Mouse (Mus musculus) forebrain, embryonic 14.5 days (tissue): ENCODE results near the gene Tcf12. TPM values are rescaled to one million over a fixed set of nuclear protein-coding genes. Genes with fewer than 3 reads are reported as not detected.

ENCODE experiments used
- ATAC-seq: fragments of 200-750 bp; cut with Nextera tagmentation; 2 replicates; pipeline ENCODE4 v1.8.0; 2017; ENCODE audit warnings: mild to moderate bottlenecking, moderate library complexity
- DNase-seq: peaks from one replicate; pipeline ENCODE4 v3.0.0-alpha.2; 2015; ENCODE audit warnings: low spot score
- H3K27ac ChIP-seq: fragments of 300-500 bp; sonication (generic); 2 replicates; pipeline ENCODE4 v1.5.1; 2014; ENCODE audit warnings: low read depth, mild to moderate bottlenecking, control low read depth, low read length, moderate library complexity
- H3K27me3 ChIP-seq: fragments of 300-500 bp; sonication (generic); replicated peaks from 2 replicates; pipeline ENCODE4 v1.6.1; 2014; ENCODE audit warnings: low read length, control low read depth, mixed read lengths; ENCODE audit not compliant: control insufficient read depth, insufficient read depth
- H3K36me3 ChIP-seq: fragments of 300-500 bp; sonication (generic); 2 replicates; pipeline ENCODE4 v1.6.1; 2014; ENCODE audit warnings: low read length, control low read depth; ENCODE audit not compliant: control insufficient read depth, insufficient read depth
- H3K4me1 ChIP-seq: fragments of 300-500 bp; sonication (generic); 2 replicates; pipeline ENCODE4 v1.6.1; 2014; ENCODE audit warnings: antibody characterized with exemption, low read length, control low read depth; ENCODE audit not compliant: control insufficient read depth, insufficient read depth
- H3K4me2 ChIP-seq: fragments of 300-500 bp; sonication (generic); 2 replicates; pipeline ENCODE4 v1.6.1; 2014; ENCODE audit warnings: mild to moderate bottlenecking, control low read depth, low read length
- H3K4me3 ChIP-seq: fragments of 300-500 bp; sonication (generic); 2 replicates; pipeline ENCODE4 v1.5.1; 2014; ENCODE audit warnings: low read depth, low read length, control low read depth
- H3K9ac ChIP-seq: fragments of 300-500 bp; sonication (generic); 2 replicates; pipeline ENCODE4 v1.6.1; 2014; ENCODE audit warnings: mild to moderate bottlenecking, low read length, control low read depth, moderate library complexity
- H3K9me3 ChIP-seq: fragments of 300-500 bp; sonication (generic); replicated peaks from 2 replicates; pipeline ENCODE4 v1.6.1; 2016; ENCODE audit warnings: low read length, control low read depth, mixed read lengths; ENCODE audit not compliant: control insufficient read depth
- whole genome bisulfite sequencing: fragments of 180-500 bp; shearing (Covaris S2); extraction: QIAGEN DNeasy Blood & Tissue Kit; methylation state at CpG from one replicate; pipeline ENCODE4 v1.1.7; 2014; 5-methylcytosine and 5-hydroxymethylcytosine counted together
- polyA plus RNA-seq: library from polyadenylated mRNA; unstranded; fragments of >200 nt; fragmentation: Nextera tagmentation; extraction: Ambion mirVana; gene quantifications from 2 replicates; pipeline ENCODE4 v1.2.1, GENCODE M21; 2014

Tcf12 gene
- polyA plus RNA-seq, 1 experiment from 2014 or later: 68.1 TPM

GRCm38 (mm10) chr9:71953217-71953616, 158.5 kb downstream of the Tcf12 start:
- no peak overlapping the region for H3K27ac ChIP-seq
- DNase-seq (no peak), ATAC-seq (no peak)
- peaks cover 5% of the 10 kb centered on the region; the same call in 1 of the 2 replicates for H3K4me1 ChIP-seq
- H3K9me3 ChIP-seq: no peaks in the 10 kb centered on the region
- no peak overlapping the region for H3K4me2 ChIP-seq
- WGBS: 68% methylated on average over 2 of the region's 2 CpGs
- no peak overlapping the region for H3K4me3 ChIP-seq
- H3K36me3 ChIP-seq: no peaks in the 10 kb centered on the region
- H3K9ac ChIP-seq: no peak overlapping the region
- no peaks in the 10 kb centered on the region for H3K27me3 ChIP-seq

GRCm38 (mm10) chr9:71952621-71953076, 159.0 kb downstream of the Tcf12 start:
- no peak for ATAC-seq
- H3K27me3 ChIP-seq: no peaks in the 10 kb centered on the region
- no peak overlapping the region for H3K9ac ChIP-seq
- no peak for DNase-seq
- no peak overlapping the region for H3K4me2 ChIP-seq
- no peaks in the 10 kb centered on the region for H3K36me3 ChIP-seq
- H3K27ac ChIP-seq: no peak overlapping the region
- H3K4me1 ChIP-seq: peaks cover 5% of the 10 kb centered on the region; the same call in 1 of the 2 replicates
- no peak overlapping the region for H3K4me3 ChIP-seq
- H3K9me3 ChIP-seq: no peaks in the 10 kb centered on the region
- WGBS: 92% methylated on average over 1 of the region's 1 CpGs

GRCm38 (mm10) chr9:71951926-71952325, 159.7 kb downstream of the Tcf12 start:
- 82% methylated on average over 2 of the region's 2 CpGs for WGBS
- Histone ChIP-seq H3K36me3 (no peaks in the 10 kb centered on the region), H3K27me3 (no peaks in the 10 kb centered on the region), H3K4me3 (no peak overlapping the region), H3K4me1 (peaks cover 5% of the 10 kb centered on the region; the same call in 1 of the 2 replicates), H3K4me2 (no peak overlapping the region), H3K27ac (no peak overlapping the region), H3K9ac (no peak overlapping the region), H3K9me3 (no peaks in the 10 kb centered on the region)
- DNase-seq (no peak), ATAC-seq (no peak)

GRCm38 (mm10) chr9:71951341-71951740, 160.3 kb downstream of the Tcf12 start:
- Histone ChIP-seq H3K27me3 (no peaks in the 10 kb centered on the region), H3K27ac (no peak overlapping the region), H3K9me3 (no peaks in the 10 kb centered on the region), H3K4me1 (peaks cover 5% of the 10 kb centered on the region; the same call in 1 of the 2 replicates), H3K4me3 (no peak overlapping the region), H3K4me2 (no peak overlapping the region), H3K36me3 (no peaks in the 10 kb centered on the region), H3K9ac (no peak overlapping the region)
- DNase-seq (no peak), ATAC-seq (no peak)
- WGBS: 82% methylated on average over 4 of the region's 4 CpGs

GRCm38 (mm10) chr9:71944801-71945200, 166.9 kb downstream of the Tcf12 start:
- DNase-seq (no peak), ATAC-seq (no peak)
- Histone ChIP-seq H3K9me3 (no peaks in the 10 kb centered on the region), H3K9ac (no peak overlapping the region), H3K4me2 (no peak overlapping the region), H3K27ac (no peak overlapping the region), H3K4me1 (no peaks in the 10 kb centered on the region; the same call in 1 of the 2 replicates), H3K36me3 (no peaks in the 10 kb centered on the region), H3K27me3 (no peaks in the 10 kb centered on the region), H3K4me3 (no peak overlapping the region)
- WGBS: 86% methylated on average over 4 of the region's 4 CpGs

- Histone ChIP-seq H3K4me2 (no peak overlapping the region), H3K36me3 (no peaks in the 10 kb centered on the region), H3K4me3 (no peak overlapping the region), H3K27ac (no peak overlapping the region), H3K27me3 (no peaks in the 10 kb centered on the region), H3K9me3 (no peaks in the 10 kb centered on the region), H3K9ac (no peak overlapping the region), H3K4me1 (no peaks in the 10 kb centered on the region; the same call in 1 of the 2 replicates)
- ATAC-seq (no peak), DNase-seq (no peak)
These were observed 169.2 kb downstream of the Tcf12 start for GRCm38 (mm10) chr9:71942424-71942823.

GRCm38 (mm10) chr9:71940016-71940415, 171.7 kb downstream of the Tcf12 start:
- H3K9me3 ChIP-seq: no peaks in the 10 kb centered on the region
- H3K9ac ChIP-seq: no peak overlapping the region
- H3K4me2 ChIP-seq: no peak overlapping the region
- no peaks in the 10 kb centered on the region for H3K36me3 ChIP-seq
- DNase-seq (no peak), ATAC-seq (no peak)
- no peak overlapping the region for H3K27ac ChIP-seq
- H3K4me3 ChIP-seq: no peak overlapping the region
- H3K4me1 ChIP-seq: no peaks in the 10 kb centered on the region; the same call in 1 of the 2 replicates
- H3K27me3 ChIP-seq: no peaks in the 10 kb centered on the region

GRCm38 (mm10) chr9:71936199-71936598, 175.5 kb downstream of the Tcf12 start:
- peak; percentile 30 for DNase-seq
- no peak for ATAC-seq
- no peaks in the 10 kb centered on the region for H3K27me3 ChIP-seq
- H3K36me3 ChIP-seq: no peaks in the 10 kb centered on the region
- H3K4me3 ChIP-seq: no peak overlapping the region
- no peaks in the 10 kb centered on the region for H3K9me3 ChIP-seq
- WGBS: 71% methylated on average over 1 of the region's 1 CpGs
- H3K9ac ChIP-seq: no peak overlapping the region
- H3K4me2 ChIP-seq: no peak overlapping the region
- no peak overlapping the region for H3K27ac ChIP-seq
- H3K4me1 ChIP-seq: peaks cover 3% of the 10 kb centered on the region; the same call in 1 of the 2 replicates

- no peak overlapping the region for H3K27ac ChIP-seq
- ATAC-seq (no peak), DNase-seq (no peak)
- peaks cover 3% of the 10 kb centered on the region; the same call in 1 of the 2 replicates for H3K4me1 ChIP-seq
- no peak overlapping the region for H3K9ac ChIP-seq
- H3K36me3 ChIP-seq: no peaks in the 10 kb centered on the region
- no peaks in the 10 kb centered on the region for H3K9me3 ChIP-seq
- H3K4me3 ChIP-seq: no peak overlapping the region
- no peaks in the 10 kb centered on the region for H3K27me3 ChIP-seq
- H3K4me2 ChIP-seq: no peak overlapping the region
- WGBS: 85% methylated on average over 3 of the region's 3 CpGs
These were observed 176.8 kb downstream of the Tcf12 start for GRCm38 (mm10) chr9:71934833-71935232.
